Mouse (Mus musculus) bone marrow macrophage, adult 2 months (primary cell): ENCODE measurements around the gene Zfp605.

Source experiments
- CTCF ChIP-seq: IDR thresholded peaks from 2 replicates; pipeline ENCODE4 v1.5.1; 2012; ENCODE audit warnings: low read depth, mild to moderate bottlenecking, low read length, moderate library complexity
- POLR2A ChIP-seq: IDR thresholded peaks from 2 replicates; pipeline ENCODE4 v1.6.1; 2012; ENCODE audit warnings: mild to moderate bottlenecking, low read depth, low read length, borderline replicate concordance

DNA sequence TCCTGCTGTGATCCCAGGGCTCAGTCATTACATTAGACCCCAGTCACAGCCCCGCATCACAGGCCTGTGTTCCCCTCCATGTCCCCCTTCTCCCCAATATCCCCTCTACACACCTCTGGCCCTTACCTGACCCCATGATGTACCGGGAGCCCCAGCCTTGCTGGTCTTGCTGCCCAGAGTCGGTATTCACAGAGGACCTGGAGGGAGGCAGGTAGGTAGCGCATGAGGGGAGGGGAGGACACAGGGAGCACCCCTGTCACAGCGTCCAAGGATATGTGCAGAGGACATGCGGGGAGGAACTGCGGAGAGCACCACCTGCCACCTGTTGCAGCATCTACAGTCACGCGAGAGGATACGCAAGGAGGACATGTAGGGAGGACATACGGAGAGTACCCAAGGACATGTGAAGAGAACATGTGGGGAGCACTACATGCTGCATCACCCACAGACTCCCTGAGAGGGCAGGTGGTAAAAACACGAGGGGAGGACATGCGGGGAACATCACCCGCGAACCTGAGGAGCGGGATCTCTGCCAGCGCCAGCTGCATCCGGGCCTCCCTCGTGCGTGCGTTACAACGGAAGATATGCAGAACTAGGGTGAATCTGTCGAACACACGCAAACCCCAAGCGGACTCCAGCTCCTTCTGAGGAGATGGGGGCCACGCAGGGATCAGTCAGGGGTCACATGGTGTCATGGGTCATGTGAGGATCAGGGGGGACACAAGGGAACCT, 3.6 kb upstream of the Zfp605 start:
- TF ChIP-seq POLR2A (no peak), CTCF (no peak)
